ENCODE assay signal across 24 mouse cellular contexts in genomic region chr7:110226484-110226883, GRCm38 (mm10).
"Had no signal": no experiment of that assay in that cellular context is flagged by ENCODE, and none has a peak within 500 bp of the region (broad histone marks: within the 10 kb centered on the region; RNA-seq: fewer than 3 reads in every experiment).

No protein-coding gene starts in this region.

- H3K9me3 ChIP-seq: embryonic facial prominence, embryonic 10.5 days; embryonic facial prominence, embryonic 12.5 days; embryonic facial prominence, embryonic 13.5 days; embryonic facial prominence, embryonic 15.5 days; forebrain, embryonic 10.5 days; forebrain, embryonic 12.5 days; forebrain, embryonic 13.5 days; forebrain, embryonic 15.5 days had no signal

- H3K27ac ChIP-seq: embryonic facial prominence, embryonic 10.5 days; embryonic facial prominence, embryonic 12.5 days; embryonic facial prominence, embryonic 13.5 days; embryonic facial prominence, embryonic 15.5 days; forebrain, embryonic 10.5 days; forebrain, embryonic 12.5 days; forebrain, embryonic 13.5 days; forebrain, embryonic 15.5 days; gastrocnemius, adult 2 months; heart, adult 2 months had no signal

- DNase-seq: cerebellum, adult 9-10 months; cerebellum, adult 9-11 months; cerebellum, postnatal 10 days; cerebellum, postnatal 14 days; cerebellum, postnatal 25 days; cerebellum, postnatal 36 days; embryo, embryonic 11 days; forebrain, postnatal 0 days; gastrocnemius, adult 2 months; gastrocnemius, postnatal 10 days; gastrocnemius, postnatal 14 days; gastrocnemius, postnatal 25 days; gastrocnemius, postnatal 36 days; heart, adult 18-20 months; heart, adult 2 months had no signal

- H3K27me3 ChIP-seq: embryonic facial prominence, embryonic 12.5 days; embryonic facial prominence, embryonic 13.5 days; embryonic facial prominence, embryonic 15.5 days; forebrain, embryonic 12.5 days; forebrain, embryonic 13.5 days; forebrain, embryonic 15.5 days had no signal

- H3K4me2 ChIP-seq: embryonic facial prominence, embryonic 12.5 days; embryonic facial prominence, embryonic 13.5 days; embryonic facial prominence, embryonic 15.5 days; forebrain, embryonic 12.5 days; forebrain, embryonic 13.5 days; forebrain, embryonic 15.5 days had no signal

- H3K36me3 ChIP-seq: forebrain, embryonic 15.5 days had no signal

- H3K4me3 ChIP-seq: embryonic facial prominence, embryonic 10.5 days; embryonic facial prominence, embryonic 12.5 days; embryonic facial prominence, embryonic 13.5 days; embryonic facial prominence, embryonic 15.5 days; erythroblast, embryonic 14.5 days; forebrain, embryonic 10.5 days; forebrain, embryonic 12.5 days; forebrain, embryonic 13.5 days; forebrain, embryonic 15.5 days; gastrocnemius, adult 2 months; heart, adult 2 months had no signal

- H3K9ac ChIP-seq: embryonic facial prominence, embryonic 12.5 days; embryonic facial prominence, embryonic 13.5 days; embryonic facial prominence, embryonic 15.5 days; forebrain, embryonic 12.5 days; forebrain, embryonic 13.5 days; forebrain, embryonic 15.5 days; forebrain, postnatal 0 days had no signal
